Mouse (Mus musculus) activated CD4-positive, CD25-positive, alpha-beta regulatory T cell, adult 4 months (primary cell): ENCODE data around the gene Mrap2. TPM values are rescaled to one million over a fixed set of nuclear protein-coding genes. Genes with fewer than 3 reads are reported as not detected.
A peak's percentile ranks its signal among the peaks of the same experiment; 100 is the strongest.
"Not testable (repeated sequence)": the region's sequence is repeated elsewhere in the genome, so short reads cannot be mapped to it uniquely, and the experiment has no call there.

ENCODE experiments used
- ATAC-seq: one replicate; pipeline ENCODE4 v1.8.0; 2017
- polyA plus RNA-seq, 2 experiments: library from polyadenylated mRNA; unstranded; fragments of 100-300 nt; shearing (Covaris generic); gene quantifications; one replicate each; pipeline ENCODE4 v1.2.1; 2017

Mrap2 gene
- under 1 TPM in 1 of 2 experiments, not detected in 1; 0.28 TPM for polyA plus RNA-seq

GRCm38 (mm10) chr9:87144106-87144505, at the start of gene Mrap2:
TSS of gene Mrap2 (plus strand) at chr9:87144306.
- no peak for ATAC-seq

GRCm38 (mm10) chr9:87097989-87098388, 46.1 kb upstream of the Mrap2 start:
- no peak for ATAC-seq

- ATAC-seq = no peak
Observed at GRCm38 (mm10) chr9:87115019-87115418, 29.1 kb upstream of the Mrap2 start.

- no peak for ATAC-seq
Observed at GRCm38 (mm10) chr9:87115456-87115931, 28.6 kb upstream of the Mrap2 start.

GRCm38 (mm10) chr9:87115978-87116377, 28.1 kb upstream of the Mrap2 start:
- ATAC-seq = no peak

- no peak for ATAC-seq
Observed at GRCm38 (mm10) chr9:87118996-87119395, 25.1 kb upstream of the Mrap2 start.

GRCm38 (mm10) chr9:87121956-87122493, 22.1 kb upstream of the Mrap2 start:
- ATAC-seq = no peak

- not testable (repeated sequence) for ATAC-seq
Observed at GRCm38 (mm10) chr9:87127046-87127445, 17.1 kb upstream of the Mrap2 start.

GRCm38 (mm10) chr9:87135765-87136558, 8.1 kb upstream of the Mrap2 start:
- no peak for ATAC-seq

GRCm38 (mm10) chr9:87143076-87143475, 1.0 kb upstream of the Mrap2 start:
- ATAC-seq = no peak

- no peak for ATAC-seq
Observed at GRCm38 (mm10) chr9:87144532-87144931, 426 bp downstream of the Mrap2 start.

- no peak for ATAC-seq
Observed at GRCm38 (mm10) chr9:87145180-87145579, 1.1 kb downstream of the Mrap2 start.

GRCm38 (mm10) chr9:87145671-87146070, 1.6 kb downstream of the Mrap2 start:
- ATAC-seq = no peak

GRCm38 (mm10) chr9:87146400-87146799, 2.3 kb downstream of the Mrap2 start:
- ATAC-seq = no peak

GRCm38 (mm10) chr9:87147927-87148326, 3.8 kb downstream of the Mrap2 start:
- no peak for ATAC-seq

- no peak for ATAC-seq
Observed at GRCm38 (mm10) chr9:87152641-87153325, 8.7 kb downstream of the Mrap2 start.

GRCm38 (mm10) chr9:87162559-87162958, 18.5 kb downstream of the Mrap2 start:
- no peak for ATAC-seq

- no peak for ATAC-seq
Observed at GRCm38 (mm10) chr9:87167001-87167830, 23.1 kb downstream of the Mrap2 start.

GRCm38 (mm10) chr9:87168051-87168450, 23.9 kb downstream of the Mrap2 start:
- no peak for ATAC-seq

GRCm38 (mm10) chr9:87169144-87169543, 25.0 kb downstream of the Mrap2 start:
- ATAC-seq = no peak

GRCm38 (mm10) chr9:87170891-87171290, 26.8 kb downstream of the Mrap2 start:
- no peak for ATAC-seq

- no peak for ATAC-seq
Observed at GRCm38 (mm10) chr9:87171517-87171916, 27.4 kb downstream of the Mrap2 start.

GRCm38 (mm10) chr9:87178534-87178933, 34.4 kb downstream of the Mrap2 start:
- ATAC-seq = peak; percentile 61
